Mouse (Mus musculus): ENCODE measurements around the gene Rpl12. TPM values are rescaled to one million over a fixed set of nuclear protein-coding genes. Genes with fewer than 3 reads are reported as not detected.

Rpl12 gene
- polyA plus RNA-seq, 1 experiment from 2014 or later = 151 TPM

DNA sequence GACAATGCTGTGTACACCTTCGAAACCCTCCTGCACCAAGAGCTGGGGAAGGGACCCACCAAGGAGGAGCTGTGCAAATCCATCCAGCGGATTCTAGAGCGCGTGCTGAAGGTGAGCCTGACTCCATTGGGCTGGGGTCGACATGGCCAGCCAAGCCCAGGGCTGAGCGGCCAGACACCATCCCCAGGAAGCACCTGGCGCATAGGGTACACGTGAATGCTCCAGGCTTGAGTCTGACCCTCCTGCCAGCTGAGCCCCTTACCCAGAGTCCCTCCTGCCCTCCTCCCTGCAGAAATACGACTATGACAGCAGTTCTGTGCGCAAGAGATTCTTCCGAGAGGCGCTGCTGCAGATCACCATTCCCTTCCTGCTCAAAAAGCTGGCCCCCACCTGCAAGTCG lies 38.8 kb upstream of the Rpl12 start:
- Histone ChIP-seq H3K4me2 (ENCODE audit: low read depth, low read length) (no peak overlapping the region), H3K4me3 (ENCODE audit: low read length) (no peak overlapping the region), H3K9me3 (ENCODE audit: control insufficient read depth, low read length) (no peaks in the 10 kb centered on the region), H3K4me1 (replicated peaks; ENCODE audit: control insufficient read depth, insufficient read depth, low read length) (peaks cover 10% of the 10 kb centered on the region), H3K27me3 (ENCODE audit: control insufficient read depth, insufficient read depth, low read depth, low read length) (no peaks in the 10 kb centered on the region), H3K36me3 (ENCODE audit: control insufficient read depth, insufficient read depth, low read length) (peaks cover 61% of the 10 kb centered on the region), H3K9ac (ENCODE audit: low read length) (no peak overlapping the region), H3K27ac (ENCODE audit: low read length) (no peak overlapping the region)
- WGBS = 88% methylated on average over 13 of the region's 13 CpGs
- no peak for ATAC-seq (ENCODE audit: low read depth)

- H3K36me3 ChIP-seq (ENCODE audit: control insufficient read depth, insufficient read depth, low read length) = peaks cover 56% of the 10 kb centered on the region
Measured at GRCm38 (mm10) chr2:32923551-32924250, 37.7 kb upstream of the Rpl12 start.

DNA sequence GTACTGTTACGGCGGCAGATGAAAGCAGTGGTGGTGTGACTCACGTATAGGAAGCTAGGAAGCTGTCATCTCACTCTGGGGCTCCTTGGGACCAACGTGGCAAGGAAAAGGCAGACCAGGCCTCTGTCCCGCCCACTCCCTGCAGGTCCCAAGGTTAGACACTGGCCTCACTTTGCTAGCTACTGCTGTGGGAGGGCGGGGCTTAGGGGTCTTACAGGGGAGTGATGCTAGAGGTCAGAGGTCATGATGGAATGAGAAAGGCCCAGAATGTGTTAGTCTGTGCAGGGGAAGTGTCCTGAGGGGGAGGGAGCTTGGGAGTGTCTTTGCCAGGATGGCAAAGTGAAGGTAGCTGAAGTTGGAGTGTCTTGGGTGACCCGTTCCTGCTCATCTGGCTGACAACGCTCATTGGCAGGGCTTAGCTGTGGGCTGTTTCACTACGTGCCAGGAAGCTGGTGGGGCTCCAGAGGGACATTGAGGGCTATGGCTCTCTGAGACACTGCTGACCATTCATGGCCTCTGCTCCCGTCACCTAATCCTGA lies 37.0 kb upstream of the Rpl12 start:
- no peak overlapping the region for H3K4me2 ChIP-seq (ENCODE audit: low read depth, low read length)
- no peaks in the 10 kb centered on the region for H3K27me3 ChIP-seq (ENCODE audit: control insufficient read depth, insufficient read depth, low read depth, low read length)
- H3K4me1 ChIP-seq (replicated peaks; ENCODE audit: control insufficient read depth, insufficient read depth, low read length) = peaks cover 18% of the 10 kb centered on the region
- H3K36me3 ChIP-seq (ENCODE audit: control insufficient read depth, insufficient read depth, low read length) = peaks cover 49% of the 10 kb centered on the region
- no peaks in the 10 kb centered on the region for H3K9me3 ChIP-seq (ENCODE audit: control insufficient read depth, low read length)
- 78% methylated on average over 10 of the region's 10 CpGs for WGBS
- H3K27ac ChIP-seq (ENCODE audit: low read length) = no peak overlapping the region
- no peak overlapping the region for H3K9ac ChIP-seq (ENCODE audit: low read length)
- no peak overlapping the region for H3K4me3 ChIP-seq (ENCODE audit: low read length)
- ATAC-seq (ENCODE audit: low read depth) = no peak

More at GRCm38 (mm10) chr2:32923551-32924250, 37.7 kb upstream of the Rpl12 start:
- Histone ChIP-seq H3K27me3 (ENCODE audit: control insufficient read depth, insufficient read depth, low read depth, low read length) (no peaks in the 10 kb centered on the region), H3K4me2 (ENCODE audit: low read depth, low read length) (no peak overlapping the region), H3K9ac (ENCODE audit: low read length) (no peak overlapping the region), H3K9me3 (ENCODE audit: control insufficient read depth, low read length) (no peaks in the 10 kb centered on the region), H3K27ac (ENCODE audit: low read length) (no peak overlapping the region), H3K4me1 (replicated peaks; ENCODE audit: control insufficient read depth, insufficient read depth, low read length) (peaks cover 15% of the 10 kb centered on the region), H3K4me3 (ENCODE audit: low read length) (no peak overlapping the region)
- WGBS = 90% methylated on average over 24 of the region's 24 CpGs
- ATAC-seq (ENCODE audit: low read depth) = no peak

- Histone ChIP-seq H3K4me3 (ENCODE audit: low read length) (no peak overlapping the region), H3K9me3 (ENCODE audit: control insufficient read depth, low read length) (no peaks in the 10 kb centered on the region), H3K4me2 (ENCODE audit: low read depth, low read length) (no peak overlapping the region), H3K4me1 (replicated peaks; ENCODE audit: control insufficient read depth, insufficient read depth, low read length) (peaks cover 18% of the 10 kb centered on the region), H3K27me3 (ENCODE audit: control insufficient read depth, insufficient read depth, low read depth, low read length) (no peaks in the 10 kb centered on the region), H3K27ac (ENCODE audit: low read length) (peak overlapping the region; percentile 96), H3K9ac (ENCODE audit: low read length) (peak overlapping the region; percentile 13; the same call in 1 of the 2 replicates), H3K36me3 (ENCODE audit: control insufficient read depth, insufficient read depth, low read length) (peaks cover 31% of the 10 kb centered on the region)
- WGBS = 81% methylated on average over 12 of the region's 12 CpGs
- ATAC-seq (ENCODE audit: low read depth) = no peak
Measured at GRCm38 (mm10) chr2:32926330-32927075, 34.9 kb upstream of the Rpl12 start.

DNA sequence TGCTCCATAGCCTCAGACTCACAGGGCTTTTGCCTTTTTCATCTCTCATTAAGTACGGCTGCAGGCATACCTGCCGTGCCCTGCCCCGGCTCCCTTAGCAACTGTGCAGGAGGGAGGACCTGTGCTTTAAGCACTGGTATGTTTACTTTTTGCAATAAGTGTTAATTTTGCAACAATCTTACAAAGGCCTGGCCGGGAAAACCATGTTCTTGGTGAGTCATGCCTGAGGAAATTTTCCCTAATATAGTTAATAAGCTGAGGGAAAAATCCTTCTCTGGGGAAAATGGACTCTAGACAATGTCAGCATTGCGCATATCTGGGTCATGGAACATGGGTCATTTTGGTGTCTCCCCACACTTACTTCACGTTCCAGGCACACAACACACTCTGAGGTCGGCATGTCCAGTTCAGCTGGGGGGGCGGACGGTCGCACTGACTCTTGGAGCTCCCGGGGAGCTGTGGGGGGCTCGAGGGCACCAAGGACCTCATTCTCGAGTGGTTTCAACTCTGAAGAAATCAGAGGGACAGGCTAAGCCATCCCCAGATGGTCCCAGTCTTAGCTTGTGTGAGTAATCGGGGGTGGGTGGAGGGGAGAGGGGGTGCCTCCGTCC lies 33.6 kb upstream of the Rpl12 start:
- no peak overlapping the region for H3K4me3 ChIP-seq (ENCODE audit: low read length)
- peak; percentile 77 for ATAC-seq (ENCODE audit: low read depth)
- peak overlapping the region; percentile 96 for H3K27ac ChIP-seq (ENCODE audit: low read length)
- H3K4me2 ChIP-seq (ENCODE audit: low read depth, low read length) = peak overlapping the region; percentile 42
- H3K27me3 ChIP-seq (ENCODE audit: control insufficient read depth, insufficient read depth, low read depth, low read length) = no peaks in the 10 kb centered on the region
- H3K4me1 ChIP-seq (replicated peaks; ENCODE audit: control insufficient read depth, insufficient read depth, low read length) = peaks cover 18% of the 10 kb centered on the region
- peaks cover 23% of the 10 kb centered on the region for H3K36me3 ChIP-seq (ENCODE audit: control insufficient read depth, insufficient read depth, low read length)
- no peaks in the 10 kb centered on the region for H3K9me3 ChIP-seq (ENCODE audit: control insufficient read depth, low read length)
- peak overlapping the region; percentile 57 for H3K9ac ChIP-seq (ENCODE audit: low read length)
- 42% methylated on average over 15 of the region's 15 CpGs for WGBS

DNA sequence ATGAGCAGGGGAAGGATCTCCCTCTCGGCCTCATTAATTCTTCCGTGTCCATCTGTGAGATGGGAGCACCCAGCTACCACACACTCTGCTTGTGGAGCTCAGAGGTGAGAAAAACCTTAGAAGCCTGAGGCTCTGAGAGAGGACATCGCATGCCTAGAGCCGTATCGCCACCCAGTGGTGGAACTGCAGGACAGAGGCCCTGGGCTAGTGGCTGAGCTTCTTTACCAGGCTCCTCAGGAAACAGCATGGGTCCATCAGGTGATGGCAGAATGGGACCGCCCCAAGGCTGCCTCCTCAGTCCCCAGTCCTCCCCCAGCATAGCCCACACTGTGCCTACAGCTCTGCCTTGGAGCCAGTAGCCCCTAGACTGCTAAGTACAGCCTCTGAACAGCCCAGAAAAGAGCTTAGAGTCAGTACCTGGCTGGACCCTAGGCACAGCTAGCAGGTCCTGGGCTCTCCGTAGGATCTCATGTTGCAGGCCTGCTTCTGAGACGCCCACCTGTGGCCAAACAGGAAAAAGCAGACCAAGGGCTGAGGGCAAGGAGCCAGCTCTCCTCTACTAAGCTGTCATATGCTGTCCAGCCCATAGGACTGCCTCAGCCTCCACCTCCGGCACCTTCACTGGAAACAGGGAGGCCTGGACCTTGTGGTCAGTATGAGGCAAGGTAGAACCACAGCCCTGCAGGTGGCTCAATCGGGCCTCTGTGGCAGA lies 33.0 kb upstream of the Rpl12 start:
- H3K9me3 ChIP-seq (ENCODE audit: control insufficient read depth, low read length) = no peaks in the 10 kb centered on the region
- peak; percentile 77 for ATAC-seq (ENCODE audit: low read depth)
- H3K4me1 ChIP-seq (replicated peaks; ENCODE audit: control insufficient read depth, insufficient read depth, low read length) = peaks cover 18% of the 10 kb centered on the region
- H3K36me3 ChIP-seq (ENCODE audit: control insufficient read depth, insufficient read depth, low read length) = peaks cover 16% of the 10 kb centered on the region
- H3K4me3 ChIP-seq (ENCODE audit: low read length) = no peak overlapping the region
- H3K27me3 ChIP-seq (ENCODE audit: control insufficient read depth, insufficient read depth, low read depth, low read length) = no peaks in the 10 kb centered on the region
- H3K4me2 ChIP-seq (ENCODE audit: low read depth, low read length) = peak overlapping the region; percentile 42
- 25% methylated on average over 10 of the region's 10 CpGs for WGBS
- H3K9ac ChIP-seq (ENCODE audit: low read length) = peak overlapping the region; percentile 57
- H3K27ac ChIP-seq (ENCODE audit: low read length) = peak overlapping the region; percentile 96

GRCm38 (mm10) chr2:32928947-32929829 lies 32.2 kb upstream of the Rpl12 start:
- Histone ChIP-seq H3K27me3 (ENCODE audit: control insufficient read depth, insufficient read depth, low read depth, low read length) (no peaks in the 10 kb centered on the region), H3K36me3 (ENCODE audit: control insufficient read depth, insufficient read depth, low read length) (peaks cover 9% of the 10 kb centered on the region), H3K4me3 (ENCODE audit: low read length) (no peak overlapping the region), H3K4me2 (ENCODE audit: low read depth, low read length) (no peak overlapping the region), H3K4me1 (replicated peaks; ENCODE audit: control insufficient read depth, insufficient read depth, low read length) (peaks cover 18% of the 10 kb centered on the region), H3K9ac (ENCODE audit: low read length) (no peak overlapping the region), H3K27ac (ENCODE audit: low read length) (no peak overlapping the region; the same call in 1 of the 2 replicates), H3K9me3 (ENCODE audit: control insufficient read depth, low read length) (no peaks in the 10 kb centered on the region)
- 79% methylated on average over 19 of the region's 19 CpGs for WGBS
- no peak for ATAC-seq (ENCODE audit: low read depth)

- no peaks in the 10 kb centered on the region for H3K27me3 ChIP-seq (ENCODE audit: control insufficient read depth, insufficient read depth, low read depth, low read length)
- 64% methylated on average over 7 of the region's 7 CpGs for WGBS
- H3K4me1 ChIP-seq (replicated peaks; ENCODE audit: control insufficient read depth, insufficient read depth, low read length) = peaks cover 14% of the 10 kb centered on the region
- H3K36me3 ChIP-seq (ENCODE audit: control insufficient read depth, insufficient read depth, low read length) = no peaks in the 10 kb centered on the region
- H3K27ac ChIP-seq (ENCODE audit: low read length) = no peak overlapping the region
- no peak overlapping the region for H3K4me3 ChIP-seq (ENCODE audit: low read length)
- H3K9me3 ChIP-seq (ENCODE audit: control insufficient read depth, low read length) = no peaks in the 10 kb centered on the region
- H3K9ac ChIP-seq (ENCODE audit: low read length) = no peak overlapping the region
- ATAC-seq (ENCODE audit: low read depth) = no peak
- no peak overlapping the region for H3K4me2 ChIP-seq (ENCODE audit: low read depth, low read length)
Measured at GRCm38 (mm10) chr2:32931730-32932129, 29.6 kb upstream of the Rpl12 start.
